Mouse (Mus musculus): ENCODE data around the gene Limch1. TPM values are rescaled to one million over a fixed set of nuclear protein-coding genes. Genes with fewer than 3 reads are reported as not detected.

Gene Limch1
- polyA plus RNA-seq, 1 experiment from 2014 or later = 33.2 TPM

DNA sequence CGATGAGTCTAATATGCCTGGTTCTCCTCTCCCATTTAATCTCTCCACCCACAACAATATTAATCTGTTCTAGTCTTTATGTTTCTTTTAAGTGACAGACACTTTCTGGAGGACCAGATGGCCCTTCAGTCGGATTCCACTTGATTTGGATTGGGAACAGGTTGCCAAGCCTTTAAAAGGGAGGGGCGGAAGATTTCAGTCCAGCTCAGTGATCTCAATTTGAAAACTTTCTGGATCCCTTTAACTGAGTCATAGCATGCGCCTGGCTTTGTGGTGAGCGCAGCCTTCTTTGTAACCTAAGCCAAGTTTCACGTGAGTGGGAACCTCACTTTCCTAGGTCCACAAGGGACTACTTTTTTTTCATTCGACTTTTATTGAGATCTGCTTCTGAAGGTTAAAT is 5.0 kb downstream of the Limch1 start:
- 74% methylated on average over 7 of the region's 7 CpGs for WGBS
- no peak for DNase-seq (ENCODE audit: low spot score)

DNA sequence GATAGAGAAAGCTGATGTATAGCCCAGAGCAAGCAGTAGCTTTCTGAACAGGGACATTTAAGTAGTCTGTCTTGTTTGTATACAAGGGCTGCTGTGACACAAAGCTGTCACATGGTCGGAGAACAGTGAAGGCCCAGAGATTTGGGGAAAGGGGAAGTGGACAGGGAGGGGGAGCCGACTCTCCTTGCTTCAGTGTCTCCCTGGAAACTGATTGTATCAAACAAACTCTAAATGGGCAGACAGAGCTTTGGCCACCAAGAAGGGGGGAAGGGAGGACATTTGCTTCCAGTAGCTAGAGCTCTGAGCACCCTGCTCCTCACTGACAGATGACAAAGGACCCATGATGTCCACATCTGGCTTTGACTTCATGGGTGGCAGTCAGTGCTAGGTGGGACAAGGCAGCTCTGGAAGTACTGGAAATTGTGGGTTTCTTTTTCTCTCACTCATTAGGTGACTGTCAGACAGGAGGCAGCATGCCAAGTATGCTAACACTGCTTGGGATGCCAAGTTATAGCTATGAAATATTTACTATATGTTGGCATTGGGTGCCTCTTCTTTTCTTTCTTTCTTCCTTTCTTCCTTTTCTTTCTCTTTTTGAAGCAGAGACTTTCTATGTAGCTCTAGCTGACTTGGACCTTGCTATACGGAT is 5.8 kb downstream of the Limch1 start:
- no peak overlapping the region for H3K27ac ChIP-seq (replicated peaks)
- peaks cover 23% of the 10 kb centered on the region for H3K27me3 ChIP-seq (ENCODE audit: low read depth, poor library complexity, severe bottlenecking)
- no peaks in the 10 kb centered on the region for H3K36me3 ChIP-seq
- H3K9me3 ChIP-seq (replicated peaks) = no peaks in the 10 kb centered on the region
- 46% methylated on average over 3 of the region's 3 CpGs for WGBS
- no peak for DNase-seq (ENCODE audit: low spot score)
- no peak overlapping the region for H3K4me3 ChIP-seq
- H3K4me1 ChIP-seq = peaks cover 39% of the 10 kb centered on the region

More for the DNA sequence above, 5.0 kb downstream of the Limch1 start:
- Histone ChIP-seq H3K36me3 (no peaks in the 10 kb centered on the region), H3K4me3 (no peak overlapping the region), H3K4me1 (peaks cover 47% of the 10 kb centered on the region), H3K27ac (replicated peaks) (no peak overlapping the region), H3K27me3 (ENCODE audit: low read depth, poor library complexity, severe bottlenecking) (peaks cover 27% of the 10 kb centered on the region), H3K9me3 (replicated peaks) (no peaks in the 10 kb centered on the region)

- Histone ChIP-seq H3K4me1 (peaks cover 33% of the 10 kb centered on the region), H3K36me3 (no peaks in the 10 kb centered on the region), H3K27me3 (ENCODE audit: low read depth, poor library complexity, severe bottlenecking) (0 out of 2 replicates have a peak, but pooled peaks cover 2% of the 10 kb centered on the region), H3K9me3 (replicated peaks) (no peaks in the 10 kb centered on the region), H3K4me3 (no peak overlapping the region), H3K27ac (replicated peaks) (no peak overlapping the region)
- 93% methylated on average over 9 of the region's 9 CpGs for WGBS
- no peak for DNase-seq (ENCODE audit: low spot score)
Measured at GRCm38 (mm10) chr5:66753620-66754019, 8.0 kb downstream of the Limch1 start.

- Histone ChIP-seq H3K4me3 (no peak overlapping the region), H3K27me3 (ENCODE audit: low read depth, poor library complexity, severe bottlenecking) (no peaks in the 10 kb centered on the region), H3K27ac (replicated peaks) (no peak overlapping the region), H3K4me1 (peaks cover 16% of the 10 kb centered on the region), H3K9me3 (replicated peaks) (no peaks in the 10 kb centered on the region), H3K36me3 (no peaks in the 10 kb centered on the region)
- 72% methylated on average over 10 of the region's 10 CpGs for WGBS
- DNase-seq (ENCODE audit: low spot score) = peak; percentile 29
Measured at GRCm38 (mm10) chr5:66756821-66757705, 11.4 kb downstream of the Limch1 start.

DNA sequence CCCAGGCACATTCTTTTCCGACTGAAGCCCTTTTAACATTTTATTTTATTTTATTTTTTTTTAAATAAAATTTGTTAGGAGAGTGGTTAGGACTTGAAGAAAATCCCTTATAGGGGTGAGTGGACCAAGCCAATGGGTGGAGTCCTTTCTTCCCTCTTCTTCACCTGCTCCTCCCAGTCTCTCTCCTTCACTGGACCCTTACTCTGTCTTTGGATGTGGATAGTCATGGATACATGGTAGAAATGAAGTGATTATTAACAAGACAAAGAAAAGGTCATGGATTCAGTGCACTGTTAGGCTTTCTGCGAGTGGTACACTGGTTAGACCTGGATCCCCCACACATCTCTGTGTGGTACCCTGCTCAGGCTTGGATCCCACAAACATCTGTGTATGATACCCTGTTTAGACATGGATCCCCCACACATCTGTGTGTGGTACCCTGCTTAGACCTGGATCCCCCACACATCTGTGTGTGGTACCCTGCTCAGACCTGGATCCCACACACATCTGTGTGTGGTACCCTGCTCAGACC is 12.1 kb downstream of the Limch1 start:
- Histone ChIP-seq H3K27ac (replicated peaks) (no peak overlapping the region), H3K36me3 (no peaks in the 10 kb centered on the region), H3K4me3 (no peak overlapping the region), H3K27me3 (ENCODE audit: low read depth, poor library complexity, severe bottlenecking) (no peaks in the 10 kb centered on the region), H3K4me1 (peaks cover 16% of the 10 kb centered on the region), H3K9me3 (replicated peaks) (no peaks in the 10 kb centered on the region)
- WGBS = 68% methylated on average over 2 of the region's 2 CpGs
- DNase-seq (ENCODE audit: low spot score) = no peak

- DNase-seq (ENCODE audit: low spot score) = no peak
- H3K4me1 ChIP-seq = peaks cover 16% of the 10 kb centered on the region
- WGBS = 85% methylated on average over 2 of the region's 2 CpGs
- no peaks in the 10 kb centered on the region for H3K9me3 ChIP-seq (replicated peaks)
- H3K27ac ChIP-seq (replicated peaks) = no peak overlapping the region
- no peaks in the 10 kb centered on the region for H3K36me3 ChIP-seq
- H3K4me3 ChIP-seq = no peak overlapping the region
- H3K27me3 ChIP-seq (ENCODE audit: low read depth, poor library complexity, severe bottlenecking) = no peaks in the 10 kb centered on the region
Measured at GRCm38 (mm10) chr5:66759354-66759753, 13.7 kb downstream of the Limch1 start.

DNA sequence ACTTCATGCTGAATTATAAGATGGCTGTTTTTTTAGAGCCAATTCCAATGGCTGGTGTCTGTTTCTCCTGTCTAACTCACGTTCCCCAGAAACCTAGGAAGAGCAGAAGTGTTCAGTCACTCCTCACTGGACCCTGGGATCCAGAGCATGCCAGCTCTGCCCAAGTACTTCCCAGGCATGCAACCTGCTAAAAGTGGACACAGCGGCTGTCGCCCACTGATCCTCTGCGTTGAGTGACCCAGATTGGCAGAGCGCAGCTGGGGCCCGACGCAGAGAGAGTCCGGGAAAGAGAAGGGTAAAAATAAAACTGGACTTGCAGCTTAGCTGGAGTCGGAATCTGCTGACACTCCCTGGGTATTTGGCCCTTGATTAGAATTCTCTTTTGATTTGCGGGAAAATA is 15.1 kb downstream of the Limch1 start:
- H3K27me3 ChIP-seq (ENCODE audit: low read depth, poor library complexity, severe bottlenecking) = no peaks in the 10 kb centered on the region
- no peak for DNase-seq (ENCODE audit: low spot score)
- no peaks in the 10 kb centered on the region for H3K9me3 ChIP-seq (replicated peaks)
- peaks cover 16% of the 10 kb centered on the region for H3K4me1 ChIP-seq
- WGBS = 94% methylated on average over 10 of the region's 10 CpGs
- H3K36me3 ChIP-seq = no peaks in the 10 kb centered on the region
- H3K27ac ChIP-seq (replicated peaks) = no peak overlapping the region
- H3K4me3 ChIP-seq = no peak overlapping the region

GRCm38 (mm10) chr5:66762006-66762405 is 16.4 kb downstream of the Limch1 start:
- H3K27ac ChIP-seq (replicated peaks) = no peak overlapping the region
- 90% methylated on average over 2 of the region's 2 CpGs for WGBS
- H3K4me1 ChIP-seq = peaks cover 12% of the 10 kb centered on the region
- H3K36me3 ChIP-seq = no peaks in the 10 kb centered on the region
- no peak for DNase-seq (ENCODE audit: low spot score)
- H3K4me3 ChIP-seq = no peak overlapping the region
- no peaks in the 10 kb centered on the region for H3K9me3 ChIP-seq (replicated peaks)
- no peaks in the 10 kb centered on the region for H3K27me3 ChIP-seq (ENCODE audit: low read depth, poor library complexity, severe bottlenecking)

DNA sequence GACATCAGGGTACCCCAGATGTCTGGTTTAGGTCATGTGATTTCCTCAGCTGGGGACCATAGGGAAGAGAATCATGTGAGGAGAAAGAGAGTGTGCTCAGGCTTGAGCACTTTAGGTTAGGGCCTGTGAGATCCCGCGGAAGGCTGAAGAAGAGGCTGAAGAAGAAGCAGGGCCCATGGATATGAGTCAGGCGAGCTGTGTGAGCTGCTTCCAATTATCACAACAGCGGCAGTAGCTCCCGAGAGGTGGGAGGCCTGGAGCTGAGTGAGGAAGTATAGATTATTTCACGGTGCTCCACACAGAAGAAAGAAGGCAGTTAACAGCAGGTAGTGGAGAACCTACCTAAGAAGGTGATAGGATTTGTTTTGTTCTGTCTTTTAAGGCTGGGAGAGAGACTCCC is 18.5 kb downstream of the Limch1 start:
- H3K27me3 ChIP-seq (ENCODE audit: low read depth, poor library complexity, severe bottlenecking) = no peaks in the 10 kb centered on the region
- DNase-seq (ENCODE audit: low spot score) = no peak
- H3K4me3 ChIP-seq = no peak overlapping the region
- H3K9me3 ChIP-seq (replicated peaks) = no peaks in the 10 kb centered on the region
- no peaks in the 10 kb centered on the region for H3K4me1 ChIP-seq
- no peak overlapping the region for H3K27ac ChIP-seq (replicated peaks)
- no peaks in the 10 kb centered on the region for H3K36me3 ChIP-seq
- WGBS = 77% methylated on average over 6 of the region's 6 CpGs

GRCm38 (mm10) chr5:66765911-66766310 is 20.3 kb downstream of the Limch1 start:
- Histone ChIP-seq H3K9me3 (replicated peaks) (no peaks in the 10 kb centered on the region), H3K27ac (replicated peaks) (no peak overlapping the region), H3K36me3 (no peaks in the 10 kb centered on the region), H3K4me3 (no peak overlapping the region), H3K27me3 (ENCODE audit: low read depth, poor library complexity, severe bottlenecking) (no peaks in the 10 kb centered on the region), H3K4me1 (no peaks in the 10 kb centered on the region)
- 62% methylated on average over 2 of the region's 2 CpGs for WGBS
- DNase-seq (ENCODE audit: low spot score) = no peak

GRCm38 (mm10) chr5:66768034-66768433 is 22.4 kb downstream of the Limch1 start:
- no peak overlapping the region for H3K4me3 ChIP-seq
- WGBS = 61% methylated on average over 4 of the region's 4 CpGs
- no peak overlapping the region for H3K27ac ChIP-seq (replicated peaks)
- no peak for DNase-seq (ENCODE audit: low spot score)
- H3K36me3 ChIP-seq = no peaks in the 10 kb centered on the region
- H3K27me3 ChIP-seq (ENCODE audit: low read depth, poor library complexity, severe bottlenecking) = no peaks in the 10 kb centered on the region
- H3K4me1 ChIP-seq = peaks cover 10% of the 10 kb centered on the region
- no peaks in the 10 kb centered on the region for H3K9me3 ChIP-seq (replicated peaks)

GRCm38 (mm10) chr5:66769070-66769469 is 23.4 kb downstream of the Limch1 start:
- 77% methylated on average over 4 of the region's 4 CpGs for WGBS
- H3K9me3 ChIP-seq (replicated peaks) = no peaks in the 10 kb centered on the region

DNA sequence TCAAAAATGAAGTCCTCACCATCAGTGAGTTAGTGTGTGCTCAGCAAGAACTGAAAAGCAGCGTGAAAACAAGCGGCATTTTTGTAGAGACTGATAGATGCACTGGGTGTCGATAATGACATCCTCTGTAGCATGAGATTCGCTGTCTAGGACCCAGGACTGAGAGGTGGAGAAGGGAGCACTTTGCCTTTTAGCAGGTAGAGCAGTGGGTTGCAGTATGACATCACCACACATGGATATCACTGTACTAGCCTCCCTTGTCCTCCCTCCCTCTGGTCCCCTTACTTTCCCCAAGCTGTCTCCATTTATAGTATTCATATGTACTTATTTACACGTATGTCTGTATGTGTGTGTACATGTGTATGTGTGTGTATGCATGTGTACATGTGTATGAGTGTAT is 23.9 kb downstream of the Limch1 start:
- Histone ChIP-seq H3K27ac (replicated peaks) (no peak overlapping the region), H3K4me1 (peaks cover 10% of the 10 kb centered on the region), H3K27me3 (ENCODE audit: low read depth, poor library complexity, severe bottlenecking) (no peaks in the 10 kb centered on the region), H3K36me3 (no peaks in the 10 kb centered on the region), H3K4me3 (no peak overlapping the region), H3K9me3 (replicated peaks) (no peaks in the 10 kb centered on the region)
- WGBS = 91% methylated on average over 5 of the region's 5 CpGs
- no peak for DNase-seq (ENCODE audit: low spot score)

More at GRCm38 (mm10) chr5:66769070-66769469, 23.4 kb downstream of the Limch1 start:
- no peak overlapping the region for H3K4me3 ChIP-seq
- peaks cover 10% of the 10 kb centered on the region for H3K4me1 ChIP-seq
- H3K27ac ChIP-seq (replicated peaks) = no peak overlapping the region
- H3K36me3 ChIP-seq = no peaks in the 10 kb centered on the region
- H3K27me3 ChIP-seq (ENCODE audit: low read depth, poor library complexity, severe bottlenecking) = no peaks in the 10 kb centered on the region
- no peak for DNase-seq (ENCODE audit: low spot score)

All from midbrain, embryonic 10.5 days (tissue).